ENCODE assay signal across 12 mouse cellular contexts in the genomic region with DNA sequence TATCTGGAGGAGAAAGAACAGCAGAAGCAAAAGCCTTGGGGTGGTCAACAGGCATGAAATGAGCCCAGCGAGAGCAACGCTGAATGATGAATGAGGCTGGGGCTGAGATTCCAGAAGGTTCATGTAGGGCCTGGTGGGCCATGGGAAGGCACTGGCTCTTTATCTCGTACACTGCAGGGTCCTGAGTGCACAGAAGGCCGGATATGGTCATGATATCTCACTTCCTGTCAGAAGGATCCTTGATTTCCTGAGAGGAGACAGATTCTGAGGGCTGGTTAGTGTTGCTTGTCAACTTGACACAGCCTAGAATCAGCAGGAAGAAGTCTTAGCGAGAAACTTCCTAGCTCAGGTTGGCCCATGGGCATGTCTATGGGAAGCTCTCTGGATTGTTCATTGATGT.
"Had no signal": no experiment of that assay in that cellular context is flagged by ENCODE, and none has a peak within 500 bp of the region (broad histone marks: within the 10 kb centered on the region; RNA-seq: fewer than 3 reads in every experiment).

No protein-coding gene starts in this region.

- H3K9me3 ChIP-seq: kidney, embryonic 15.5 days; limb, embryonic 13.5 days; liver, embryonic 15.5 days; lung, embryonic 15.5 days; midbrain, embryonic 10.5 days had no signal

- H3K27me3 ChIP-seq: kidney, embryonic 15.5 days; limb, embryonic 13.5 days; liver, embryonic 15.5 days; lung, embryonic 15.5 days had no signal

- H3K4me3 ChIP-seq: kidney, embryonic 15.5 days; limb, embryonic 13.5 days; liver, embryonic 15.5 days; lung, embryonic 15.5 days; midbrain, embryonic 10.5 days had no signal

- H3K27ac ChIP-seq: kidney, embryonic 15.5 days; limb, embryonic 13.5 days; liver, embryonic 15.5 days; lung, embryonic 15.5 days; midbrain, embryonic 10.5 days; stomach, postnatal 0 days had no signal

- H3K4me2 ChIP-seq: kidney, embryonic 15.5 days; limb, embryonic 13.5 days; liver, embryonic 15.5 days; lung, embryonic 15.5 days had no signal

- DNase-seq: kidney, adult 2 months; kidney, postnatal 14 days; left cerebral cortex, postnatal 4 days; lung, postnatal 14 days; thymus, postnatal 4 days had no signal

- H3K4me1 ChIP-seq: kidney, embryonic 15.5 days; limb, embryonic 13.5 days; liver, embryonic 15.5 days; midbrain, embryonic 10.5 days had no signal

- ATAC-seq: intestine, embryonic 16.5 days had no signal

- H3K9ac ChIP-seq: kidney, embryonic 15.5 days; limb, embryonic 13.5 days; liver, embryonic 15.5 days; lung, embryonic 15.5 days had no signal

- H3K36me3 ChIP-seq: kidney, embryonic 15.5 days; limb, embryonic 13.5 days; lung, embryonic 15.5 days; midbrain, embryonic 10.5 days had no signal
